Mouse (Mus musculus) CD4-positive helper T cell, adult 2 months (primary cell): ENCODE data around the gene Olfr352.

Experiments
- DNase-seq: peaks from one replicate; pipeline ENCODE4 v3.0.0-alpha.2; 2012; ENCODE audit warnings: low read depth, missing footprints, low spot score

The Olfr352 gene

DNA sequence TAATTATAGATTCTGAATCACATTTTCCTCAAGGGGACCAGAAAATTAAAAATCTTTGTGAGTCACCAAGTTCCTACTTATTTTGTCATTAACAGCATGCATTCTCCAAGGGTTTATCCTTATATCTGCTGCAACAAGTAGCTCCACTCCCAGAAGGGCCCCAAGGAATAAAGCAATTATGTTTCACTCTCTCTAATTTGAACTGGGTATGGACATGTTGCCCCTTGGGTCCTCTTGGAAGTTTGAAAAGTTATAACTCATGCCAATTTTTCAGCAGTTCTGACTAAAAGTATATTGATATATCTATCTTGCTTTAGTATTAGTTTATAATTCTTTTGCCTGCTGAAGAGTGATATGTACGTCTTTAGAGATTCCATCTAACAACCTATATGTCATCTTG lies at the start of gene Olfr352:
Gene Olfr352 (plus strand): TSS at position 301 of the 400 bp plus-strand sequence.
- DNase-seq = no peak

DNA sequence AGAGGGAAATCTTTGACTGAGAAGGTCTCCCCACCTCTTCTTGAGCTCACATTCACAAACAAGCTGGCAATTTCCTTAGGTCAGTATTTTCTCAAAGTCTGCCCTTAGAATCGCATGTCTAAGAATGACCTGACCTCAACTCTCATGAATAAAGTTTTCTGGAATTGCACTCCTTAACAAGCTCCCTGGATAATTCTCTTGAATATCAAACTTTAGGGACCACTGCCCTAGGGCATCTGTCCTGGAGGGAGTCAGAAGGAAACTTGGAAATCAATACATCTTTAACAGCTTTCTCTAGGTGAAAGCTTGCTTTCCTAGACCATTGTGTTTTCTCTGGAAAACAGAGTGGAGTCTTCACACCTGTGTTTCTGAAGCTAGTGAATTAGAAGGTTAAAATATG lies 22.2 kb upstream of the Olfr352 start, which contains the start of gene Olfr350:
Gene Olfr350 (plus strand): TSS at position 301 of the 400 bp plus-strand sequence.
- no peak for DNase-seq

DNA sequence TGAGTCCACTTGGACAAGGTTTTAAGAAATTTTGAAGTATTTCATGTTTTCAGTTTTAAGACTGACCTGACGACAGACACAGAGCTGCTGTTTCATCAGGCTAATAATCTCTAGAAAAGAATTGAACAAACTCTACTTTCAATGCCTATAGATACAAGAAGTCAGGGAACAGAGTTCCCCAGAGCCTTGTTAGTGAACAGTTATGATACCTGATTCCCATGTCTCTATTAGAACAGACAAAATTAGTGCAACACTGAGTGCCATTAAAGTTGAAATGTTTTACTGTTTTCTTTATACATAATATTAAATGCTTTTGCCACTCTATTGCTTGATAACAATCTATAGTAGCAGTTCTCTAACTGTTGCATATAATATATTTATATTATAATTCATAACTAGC lies 5.7 kb upstream of the Olfr352 start, which contains the start of gene Olfr351:
Gene Olfr351 (minus strand): TSS at position 101 of the 400 bp plus-strand sequence.
- no peak for DNase-seq

DNA sequence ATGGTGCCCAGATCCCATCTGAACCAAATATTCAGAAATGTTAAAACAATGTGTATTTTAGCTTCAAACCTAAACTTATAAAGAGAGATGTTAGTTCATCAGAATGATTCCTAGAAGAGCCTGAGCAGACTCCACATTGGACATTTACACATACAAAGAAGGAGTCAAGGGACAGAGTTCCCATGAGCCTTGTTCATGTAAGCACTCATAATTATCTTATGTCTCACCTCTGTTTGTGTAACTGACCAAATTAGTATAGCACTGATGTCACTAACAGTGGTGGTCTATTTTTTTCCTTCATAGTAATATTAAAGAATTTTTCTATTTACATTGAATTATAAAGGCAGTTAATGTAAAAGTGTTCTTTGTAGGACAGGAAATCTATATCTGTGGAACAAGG lies 24.6 kb downstream of the Olfr352 start, which contains the start of gene Olfr353:
Gene Olfr353 (minus strand): TSS at position 101 of the 400 bp plus-strand sequence.
- DNase-seq = no peak

DNA sequence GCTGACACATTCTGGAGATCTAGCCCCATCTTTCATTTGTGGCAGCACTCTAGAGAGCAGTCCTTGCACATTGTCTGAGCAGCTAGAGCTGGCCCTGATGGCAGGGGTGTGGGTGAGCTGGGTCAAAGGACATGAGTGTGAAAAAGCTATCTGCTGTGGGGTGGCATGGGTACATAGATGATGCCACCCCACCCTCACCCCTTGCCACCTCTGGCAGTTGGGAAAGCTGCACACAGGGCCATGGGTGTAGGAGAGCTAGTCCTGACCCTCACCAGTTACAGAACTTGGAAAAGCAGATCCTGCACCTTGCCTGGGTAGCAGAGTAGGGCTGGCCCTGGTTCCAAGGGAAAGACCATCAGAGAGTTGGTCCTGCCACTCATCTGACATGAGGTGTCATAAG lies 28.9 kb downstream of the Olfr352 start:
- no peak for DNase-seq

DNA sequence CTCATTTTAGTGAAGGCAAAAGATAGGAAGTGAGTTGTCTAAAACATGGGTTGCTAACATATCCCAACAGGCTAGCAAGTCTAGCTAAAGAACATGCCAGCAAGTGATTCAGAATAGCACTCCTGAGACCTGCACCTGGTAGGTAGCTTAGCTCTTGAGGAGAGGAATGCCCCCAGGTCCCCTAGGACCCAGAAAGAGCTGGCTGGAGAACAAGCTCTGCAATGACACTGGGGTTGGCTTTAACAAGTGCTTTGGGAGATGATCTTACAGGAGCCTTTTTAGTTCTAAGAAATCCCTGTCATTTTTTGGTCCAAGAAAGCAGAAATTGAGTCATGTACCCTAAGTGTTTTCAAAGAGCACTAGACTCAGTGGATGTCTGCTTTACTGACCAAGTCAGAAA lies 37.1 kb downstream of the Olfr352 start, which contains the start of gene Olfr354:
Gene Olfr354 (plus strand): TSS at position 301 of the 400 bp plus-strand sequence.
- DNase-seq = no peak
